10 mouse cellular contexts compared by ENCODE assay signal in the genomic region with DNA sequence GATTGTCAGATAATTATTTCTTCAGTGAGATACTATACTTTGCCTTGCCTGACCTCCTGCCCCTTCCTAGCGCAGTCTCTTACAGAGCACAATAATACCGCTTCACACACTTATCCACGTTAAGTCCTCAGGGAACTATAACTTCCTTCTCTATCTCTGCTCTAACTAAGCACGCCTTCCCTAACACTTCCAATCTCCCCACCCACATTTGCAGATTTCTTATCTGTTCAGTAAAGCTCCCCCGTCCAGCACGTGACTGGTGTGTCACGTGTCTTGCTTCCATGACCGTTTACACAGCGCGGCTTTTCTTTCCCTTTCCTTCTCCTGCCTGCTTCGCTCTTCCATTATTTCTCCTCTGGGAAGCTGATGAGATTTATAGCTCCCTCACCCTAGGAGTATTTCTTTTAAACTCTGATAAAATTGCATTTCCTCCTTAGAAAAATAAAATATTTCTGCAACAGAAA. TPM values are rescaled to one million over a fixed set of nuclear protein-coding genes. Genes with fewer than 3 reads are reported as not detected.
DNase-seq lines count a peak whose midpoint lies in the region; ATAC-seq and TF ChIP-seq lines count a peak whose summit lies in the region.
"Had no signal": no experiment of that assay in that cellular context is flagged by ENCODE, and none has a peak within 500 bp of the region (broad histone marks: within the 10 kb centered on the region; RNA-seq: fewer than 3 reads in every experiment).

No protein-coding gene starts in this region.

- no peak overlapping the region for H3K9ac ChIP-seq in heart, postnatal 0 days (replicated peaks; ENCODE audit: low read depth, low read length)
- no peak overlapping the region for H3K9ac ChIP-seq in hindbrain, postnatal 0 days (replicated peaks; ENCODE audit: low read length)

- DNase-seq in heart, postnatal 0 days (ENCODE audit: low spot score), result no peak
- DNase-seq in heart, postnatal 10 days, result no peak
- peak; percentile 18 for DNase-seq in brain, adult 2 months (ENCODE audit: low read depth, low spot score)
- DNase-seq in kidney, adult 18-20 months, result peak; percentile 14
- peak; percentile 34 for DNase-seq in mesoderm, embryonic 11.5 days (ENCODE audit: low read depth, low spot score)
- no peak for DNase-seq in frontal cortex, postnatal 14 days (ENCODE audit: low spot score in 2 of 2)
- no peak for DNase-seq in hindbrain, postnatal 0 days (ENCODE audit: low spot score)
- DNase-seq: lung, adult 18-20 months; thymus, postnatal 14 days had no signal

- 62% methylated on average over 11 of the region's 11 CpGs for WGBS in heart, postnatal 0 days
- WGBS in hindbrain, postnatal 0 days, result 81% methylated on average over 11 of the region's 11 CpGs

- H3K4me2 ChIP-seq in heart, postnatal 0 days (ENCODE audit: low read depth, low read length), result peak overlapping the region; percentile 18; the same call in 1 of the 2 replicates
- no peak overlapping the region for H3K4me2 ChIP-seq in hindbrain, postnatal 0 days (ENCODE audit: low read depth, low read length)

- H3K4me3 ChIP-seq in heart, postnatal 0 days (ENCODE audit: low read depth, low read length), result peak overlapping the region; percentile 5; the same call in 1 of the 2 replicates
- no peak overlapping the region for H3K4me3 ChIP-seq in hindbrain, postnatal 0 days (ENCODE audit: low read length)

- H3K36me3 ChIP-seq in heart, postnatal 0 days (replicated peaks; ENCODE audit: control insufficient read depth, insufficient read depth, low read length), result no peaks in the 10 kb centered on the region
- H3K36me3 ChIP-seq in hindbrain, postnatal 0 days (ENCODE audit: insufficient read depth, low read length), result no peaks in the 10 kb centered on the region

- no peaks in the 10 kb centered on the region for H3K9me3 ChIP-seq in heart, postnatal 0 days (replicated peaks; ENCODE audit: control insufficient read depth, low read length)
- H3K9me3 ChIP-seq in hindbrain, postnatal 0 days (ENCODE audit: low read length), result no peaks in the 10 kb centered on the region

- no peaks in the 10 kb centered on the region for H3K4me1 ChIP-seq in heart, postnatal 0 days (ENCODE audit: control insufficient read depth, insufficient read depth)
- H3K4me1 ChIP-seq in hindbrain, postnatal 0 days (ENCODE audit: insufficient read depth, low read length), result no peaks in the 10 kb centered on the region

- ATAC-seq in heart, postnatal 0 days (ENCODE audit: insufficient read depth, low read depth), result no peak
- no peak for ATAC-seq in megakaryocyte, adult 5-6 weeks (ENCODE audit: poor library complexity, severe bottlenecking)
- ATAC-seq in hindbrain, postnatal 0 days, result no peak

- TF ChIP-seq CTCF in heart, postnatal 0 days (IDR thresholded peaks at IDR 0.05; ENCODE audit: low read depth), result no peak
- no peak for TF ChIP-seq CTCF in hindbrain, postnatal 0 days (IDR thresholded peaks at IDR 0.05; ENCODE audit: low read depth)

- intact Hi-C loops in heart, postnatal 10 days (cut with DNase I), result no loop called here

- no peak overlapping the region for H3K27ac ChIP-seq in heart, postnatal 0 days (ENCODE audit: low read depth)
- no peak overlapping the region for H3K27ac ChIP-seq in hindbrain, postnatal 0 days

- no peak for TF ChIP-seq EP300 in heart, postnatal 0 days (IDR thresholded peaks at IDR 0.05; ENCODE audit: low read depth)

- H3K27me3 ChIP-seq in heart, postnatal 0 days (ENCODE audit: control insufficient read depth, insufficient read depth, low read length), result no peaks in the 10 kb centered on the region
- no peaks in the 10 kb centered on the region for H3K27me3 ChIP-seq in hindbrain, postnatal 0 days (ENCODE audit: insufficient read depth, low read length)

RNA-seq across cellular contexts. Expression of a gene that starts 53.9 kb away (rescaled TPM):
- total RNA-seq in heart, postnatal 0 days (2014; rRNA removed; ENCODE audit: low replicate concordance), result 0.15 TPM in 1 of 2 replicates, not detected in the other
- 0.05 TPM in 1 of 2 replicates, not detected in the other for polyA plus RNA-seq in heart, postnatal 0 days (2015; fragmentation: Nextera tagmentation; extraction: Ambion mirVana)
- under 1 TPM; 0.19 to 0.27 TPM for total RNA-seq in heart, postnatal 10 days (2021)
- total RNA-seq in megakaryocyte, adult 5-6 weeks (2015), result not detected in 2 replicates
- total RNA-seq in megakaryocyte, adult 5-6 weeks (2017), result not detected in 2 replicates
- total RNA-seq in hindbrain, postnatal 0 days (2014; rRNA removed), result 0.10 TPM in 1 of 2 replicates, not detected in the other
- polyA plus RNA-seq in hindbrain, postnatal 0 days (2015; fragmentation: Nextera tagmentation; extraction: Ambion mirVana), result 0.05 TPM in 1 of 2 replicates, not detected in the other

Comparison
In these comparisons a context has a peak if more than half of its experiments do, and no peak if none do; other contexts are left out.
1. DNase-seq: peak in brain, adult 2 months (single experiment), kidney, adult 18-20 months (single experiment) and mesoderm, embryonic 11.5 days (single experiment); none in heart, postnatal 0 days (single experiment), heart, postnatal 10 days (0 of 2), frontal cortex, postnatal 14 days (0 of 2) and hindbrain, postnatal 0 days (single experiment).